Mouse (Mus musculus): ENCODE results near the gene Eci3.
"Not testable (repeated sequence)": the region's sequence is repeated elsewhere in the genome, so short reads cannot be mapped to it uniquely, and the experiment has no call there.

Eci3 gene

DNA sequence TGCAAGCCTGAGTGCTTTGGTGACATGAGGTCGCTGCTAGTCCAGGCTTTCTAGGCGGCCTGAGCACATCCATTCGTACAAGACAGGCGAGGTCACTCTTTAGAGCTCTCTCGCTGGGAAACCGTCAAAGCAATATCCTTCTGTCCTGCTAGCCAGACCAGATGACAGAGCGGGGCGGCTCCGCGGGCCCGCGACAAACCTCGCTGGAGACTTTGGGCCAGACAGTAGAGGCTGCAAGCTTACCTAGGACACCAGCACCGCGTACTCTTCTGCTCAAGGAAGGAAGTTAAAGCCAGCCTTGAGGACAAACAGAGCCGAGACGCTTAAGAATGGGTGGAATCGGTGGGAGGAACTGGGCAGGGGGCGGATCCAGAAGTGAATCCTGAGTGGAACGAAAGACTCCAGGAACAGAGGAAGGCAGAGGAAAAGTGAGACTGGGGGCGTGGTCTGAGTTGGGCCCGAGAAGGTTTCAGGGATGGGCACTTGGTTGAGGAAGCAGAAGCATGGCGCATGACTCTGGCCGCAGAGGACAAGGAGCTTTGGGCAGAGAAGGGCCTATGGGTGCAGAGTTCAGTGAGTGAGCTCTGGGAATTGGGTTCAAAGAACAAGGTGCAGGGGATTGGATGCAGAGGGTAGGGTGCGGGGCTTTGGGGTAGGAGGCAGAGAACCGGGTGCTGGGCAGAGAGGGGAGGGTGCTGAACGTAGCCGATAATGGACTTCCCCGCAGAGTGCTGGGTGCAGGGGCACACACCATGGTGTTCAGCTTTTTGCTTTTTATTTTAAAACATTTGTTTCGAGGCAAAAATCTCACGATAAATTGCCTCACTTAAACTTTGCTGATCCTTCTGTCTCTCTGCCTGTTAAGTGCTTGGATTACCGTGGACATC lies at the start of gene Eci3:
Gene Eci3 (minus strand): TSS at position 300 of the 887 bp plus-strand sequence.
- peak; percentile 12 for DNase-seq (ENCODE audit: low spot score)

DNA sequence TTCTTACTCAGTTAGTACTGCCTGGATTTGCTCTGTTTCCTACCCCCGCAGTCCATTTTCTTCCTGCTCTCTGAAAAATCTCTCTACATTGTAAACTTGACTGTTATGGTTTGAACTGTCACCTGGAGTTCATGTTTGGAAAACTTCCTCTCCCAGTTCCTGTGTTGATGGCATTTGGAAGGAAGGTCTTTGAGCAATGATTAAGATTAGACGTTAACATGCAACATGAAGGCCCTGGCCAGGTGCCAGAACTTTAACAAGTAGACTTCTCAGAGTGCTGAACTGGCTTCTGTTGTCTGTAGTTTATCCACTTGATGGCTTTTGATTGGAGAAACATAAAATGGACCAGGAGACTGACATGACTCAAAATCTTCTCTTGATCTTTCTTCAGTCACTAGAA lies 32.3 kb upstream of the Eci3 start:
- no peak for DNase-seq (ENCODE audit: low spot score)

DNA sequence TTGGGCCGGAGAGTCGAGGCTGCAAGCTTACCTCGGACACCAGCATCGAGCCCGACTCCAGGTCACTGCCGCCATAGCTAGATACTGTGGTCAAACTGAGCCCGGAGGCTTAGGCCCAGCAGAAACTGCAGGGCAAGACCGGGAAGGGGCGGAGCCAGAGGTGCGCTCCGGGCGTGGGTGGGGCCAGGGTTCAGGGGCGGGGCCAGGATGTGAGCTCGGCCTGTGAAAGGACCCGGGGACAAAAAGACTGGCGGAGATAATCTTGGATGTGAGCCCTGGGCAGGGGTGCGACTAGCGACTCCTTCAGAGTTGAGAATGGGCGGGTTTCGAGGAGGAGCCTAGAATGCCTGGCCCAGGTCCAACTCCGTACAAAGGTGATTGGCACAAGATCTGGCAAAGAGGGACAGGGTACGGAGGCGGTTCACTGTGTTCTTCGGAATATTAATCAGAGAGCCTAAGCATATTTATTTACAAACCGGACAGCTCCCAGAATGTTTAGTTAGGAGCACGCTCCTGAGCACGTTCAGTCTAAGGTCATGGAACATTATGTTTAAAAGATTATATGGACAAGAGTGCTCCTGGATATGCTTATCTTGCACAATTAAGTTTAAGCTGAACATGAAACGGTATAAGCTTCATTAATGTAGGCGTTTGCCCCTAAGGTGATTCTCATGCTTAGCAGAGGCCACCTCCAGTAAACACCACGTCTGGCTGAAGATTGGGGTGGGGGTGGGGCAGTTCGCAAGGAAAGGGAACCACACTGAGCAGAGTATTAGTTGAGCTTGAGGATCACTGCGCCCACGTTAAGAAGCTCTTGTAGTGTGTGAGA lies 30.6 kb upstream of the Eci3 start:
- DNase-seq (ENCODE audit: low spot score), result peak; percentile 89

DNA sequence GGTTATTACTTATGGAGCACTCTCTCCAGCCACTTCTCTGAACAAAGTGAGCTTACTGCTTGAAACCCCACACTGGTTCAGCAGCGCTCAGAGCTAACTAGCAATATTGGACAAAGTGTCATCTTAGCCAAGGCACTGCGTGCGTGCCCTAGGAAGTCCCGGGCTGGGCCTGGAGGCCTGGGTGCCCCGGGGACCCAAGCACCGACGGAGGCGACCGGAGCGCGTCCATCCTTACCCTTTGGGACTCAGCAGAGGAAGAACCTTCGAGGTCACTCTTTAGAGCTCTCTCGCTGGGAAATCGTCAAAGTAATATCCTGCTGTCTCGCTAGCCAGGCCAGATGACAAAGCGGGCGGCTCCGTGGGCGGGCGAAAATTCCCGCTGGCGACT lies 30.0 kb upstream of the Eci3 start:
- no peak for DNase-seq (ENCODE audit: low spot score)

DNA sequence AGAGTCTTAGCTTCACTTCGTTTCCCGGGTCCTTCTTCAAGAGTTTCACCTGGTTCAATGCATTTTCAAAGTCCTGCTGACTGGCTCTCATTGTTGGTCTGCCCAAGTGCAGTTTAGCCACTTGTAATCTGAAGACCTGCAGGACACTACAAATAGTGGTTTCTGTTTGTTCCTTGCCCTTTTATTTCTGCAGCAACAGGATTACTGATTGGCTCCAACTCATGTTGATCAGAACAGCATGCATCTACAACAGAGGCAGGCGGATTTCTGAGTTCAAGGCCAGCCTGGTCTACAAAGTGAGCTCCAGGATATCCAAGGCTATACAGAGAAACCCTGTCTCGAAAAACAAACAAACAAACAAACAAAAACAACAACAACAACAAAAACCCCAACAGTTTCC lies 29.5 kb upstream of the Eci3 start:
- DNase-seq (ENCODE audit: low spot score), result no peak

DNA sequence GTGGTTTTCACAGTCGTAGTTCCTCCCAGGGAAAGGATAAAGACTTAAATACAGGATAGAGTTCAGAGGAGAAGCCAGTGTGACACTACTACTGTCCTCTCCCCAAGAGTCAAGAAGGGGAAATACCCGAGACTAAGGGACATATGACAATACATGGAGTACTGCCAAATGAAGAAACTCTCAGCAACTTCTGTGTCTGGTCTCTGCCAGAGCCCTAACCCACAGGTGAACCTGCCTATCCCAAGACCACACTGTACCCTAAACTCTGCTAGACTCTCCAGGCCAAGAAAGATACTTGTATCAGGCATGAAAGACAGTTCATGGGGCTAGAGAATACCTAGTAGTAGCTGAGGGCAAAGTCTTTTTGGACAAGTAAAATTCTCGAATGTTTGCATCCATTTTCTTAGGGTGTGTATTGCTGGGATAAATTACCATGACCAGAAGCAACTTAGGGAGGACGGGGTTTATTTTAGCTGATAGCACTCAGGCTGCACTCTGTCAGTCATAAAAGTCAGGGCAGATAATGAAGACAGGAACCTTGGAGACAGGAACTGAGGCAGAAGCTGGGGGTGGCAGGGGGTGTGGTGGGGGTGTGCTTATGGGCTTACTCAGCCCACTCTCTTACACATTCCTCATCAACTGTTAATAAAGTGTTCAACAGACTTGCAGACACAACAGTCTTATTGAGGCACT lies 28.1 kb upstream of the Eci3 start:
- DNase-seq (ENCODE audit: low spot score), result no peak

DNA sequence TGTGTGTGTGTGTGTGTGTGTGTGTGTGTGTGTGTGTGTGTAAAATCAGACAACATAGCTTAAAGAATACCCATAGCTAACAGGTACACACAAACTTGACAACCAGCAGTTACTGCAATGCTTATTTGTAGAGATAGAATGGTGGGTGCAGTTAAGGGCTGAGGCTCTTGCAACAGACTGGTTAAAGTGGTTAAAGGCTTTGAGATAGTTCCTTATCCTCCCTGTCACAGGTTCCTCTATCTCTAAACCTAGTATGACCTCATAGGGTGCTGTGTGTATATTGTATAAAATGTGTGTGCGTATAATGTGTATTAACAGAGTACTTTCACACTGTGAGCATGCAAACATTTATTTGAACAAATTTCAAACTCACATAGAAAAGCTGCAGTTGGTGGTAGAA lies 19.9 kb upstream of the Eci3 start:
- DNase-seq (ENCODE audit: low spot score), result not testable (repeated sequence)

DNA sequence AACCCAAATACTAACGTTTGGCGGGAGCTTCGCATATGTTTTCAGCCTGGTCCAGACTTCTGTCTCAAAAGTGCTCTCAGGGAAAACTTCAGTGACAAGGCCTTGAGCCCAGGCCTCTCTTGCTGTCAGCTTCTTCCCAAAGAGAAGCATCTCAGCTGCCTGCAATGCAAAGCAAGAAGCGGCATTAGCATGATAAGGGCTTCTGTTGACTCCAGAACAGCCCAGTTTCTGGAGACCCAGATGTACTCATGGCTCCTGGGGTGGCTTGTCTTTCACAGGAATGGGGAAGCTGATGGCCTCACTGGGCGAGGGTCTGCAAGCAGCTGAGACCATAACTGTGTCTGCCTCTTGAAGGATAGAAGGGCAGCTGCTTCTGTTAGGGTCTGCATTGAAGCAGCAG lies 15.0 kb upstream of the Eci3 start:
- not testable (repeated sequence) for DNase-seq (ENCODE audit: low spot score)

DNA sequence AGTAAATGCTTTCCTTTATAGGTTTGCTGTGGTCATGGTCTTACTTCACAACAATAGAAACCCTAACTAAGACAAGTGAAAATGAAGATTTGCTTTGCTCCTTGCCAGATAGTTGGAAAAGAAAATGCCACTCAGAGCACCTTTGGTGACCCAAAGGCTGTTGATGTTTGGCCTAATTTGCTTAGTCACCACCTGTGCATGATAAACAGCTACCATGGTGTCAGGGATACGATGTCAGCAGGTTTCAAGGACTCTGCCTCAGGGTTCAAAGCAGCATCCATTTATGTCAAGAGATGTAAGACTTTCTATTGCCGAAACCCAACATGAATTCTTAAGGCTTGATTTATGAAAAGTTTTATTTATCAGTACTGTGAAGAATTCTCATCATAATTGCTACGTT lies 13.8 kb upstream of the Eci3 start:
- DNase-seq (ENCODE audit: low spot score), result no peak

DNA sequence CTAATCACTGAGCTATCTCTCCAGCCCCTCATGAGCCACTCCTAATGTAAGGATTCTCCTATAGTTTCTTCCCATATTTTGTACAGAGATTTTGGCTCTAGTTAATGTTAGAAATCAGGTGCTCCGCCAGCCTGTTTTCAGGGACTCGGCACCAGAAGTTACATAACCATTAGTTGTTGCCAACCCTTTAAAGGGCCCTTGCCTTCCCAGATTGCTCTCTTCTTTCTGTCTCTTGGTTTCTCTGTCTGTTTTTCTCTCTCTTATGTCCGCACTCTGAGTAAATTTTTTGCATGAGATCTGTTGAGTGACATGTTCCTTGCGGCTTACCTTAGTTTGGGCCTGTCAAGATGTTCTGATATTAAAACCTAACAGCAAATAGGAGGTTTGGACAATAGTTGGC lies 12.5 kb upstream of the Eci3 start:
- DNase-seq (ENCODE audit: low spot score), result no peak

DNA sequence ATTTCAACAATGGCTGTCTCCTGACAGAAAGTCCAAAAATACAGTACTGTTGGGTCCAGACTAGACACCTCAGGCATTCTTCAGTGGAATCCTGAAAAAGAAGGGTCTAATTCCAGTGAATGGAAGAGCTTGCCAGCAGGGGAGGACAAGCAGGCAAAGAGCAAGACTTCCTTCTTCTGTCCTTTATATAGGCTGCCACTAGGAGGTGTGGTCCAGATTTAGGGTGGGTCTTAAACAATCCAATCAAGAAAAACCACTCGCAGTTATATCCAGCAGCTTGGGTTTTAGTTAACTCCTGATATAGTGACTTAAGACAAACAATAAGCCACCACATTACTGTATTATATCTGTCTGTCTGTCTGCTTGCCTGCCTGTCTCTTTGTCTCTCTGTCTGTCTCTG lies 10.2 kb upstream of the Eci3 start:
- DNase-seq (ENCODE audit: low spot score), result no peak

DNA sequence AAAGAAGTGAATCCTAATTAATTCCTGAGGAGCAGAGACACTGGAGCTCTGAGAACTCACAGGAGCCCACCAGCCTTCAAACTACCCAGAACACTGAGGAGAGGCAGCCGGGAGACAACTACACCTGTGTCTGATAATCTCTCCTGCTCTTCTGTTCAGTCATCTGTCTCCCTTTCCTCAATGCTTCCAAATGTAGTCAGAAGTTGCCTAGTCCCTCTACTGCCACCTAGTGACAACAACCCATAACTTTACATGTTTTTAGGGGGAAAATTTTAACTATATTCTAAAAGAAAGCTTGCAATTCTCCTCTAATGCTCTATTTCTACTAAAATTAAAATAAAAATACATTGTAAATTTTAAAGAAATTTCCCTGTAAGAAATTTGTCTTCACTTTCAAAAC lies 9.5 kb upstream of the Eci3 start:
- DNase-seq (ENCODE audit: low spot score), result no peak

DNA sequence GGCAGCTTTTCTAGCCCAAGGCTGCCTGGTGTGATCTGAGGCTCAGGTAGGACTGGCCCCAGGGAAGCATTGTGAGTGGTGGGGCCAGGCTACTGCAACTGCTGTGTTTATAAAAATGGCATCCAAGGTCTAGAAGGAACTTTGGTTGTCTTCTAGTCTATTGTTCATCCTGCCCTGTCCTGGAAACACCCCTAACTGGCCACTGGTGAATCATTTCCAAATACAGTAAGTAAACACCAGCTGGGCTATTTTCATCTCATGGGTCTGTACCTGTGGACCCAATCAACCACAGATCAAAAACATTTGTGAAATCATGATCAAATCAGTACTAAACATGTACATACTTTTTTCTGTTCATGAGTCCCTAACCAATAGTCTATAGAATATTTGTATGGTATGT lies 8.8 kb upstream of the Eci3 start:
- DNase-seq (ENCODE audit: low spot score), result not testable (repeated sequence)

DNA sequence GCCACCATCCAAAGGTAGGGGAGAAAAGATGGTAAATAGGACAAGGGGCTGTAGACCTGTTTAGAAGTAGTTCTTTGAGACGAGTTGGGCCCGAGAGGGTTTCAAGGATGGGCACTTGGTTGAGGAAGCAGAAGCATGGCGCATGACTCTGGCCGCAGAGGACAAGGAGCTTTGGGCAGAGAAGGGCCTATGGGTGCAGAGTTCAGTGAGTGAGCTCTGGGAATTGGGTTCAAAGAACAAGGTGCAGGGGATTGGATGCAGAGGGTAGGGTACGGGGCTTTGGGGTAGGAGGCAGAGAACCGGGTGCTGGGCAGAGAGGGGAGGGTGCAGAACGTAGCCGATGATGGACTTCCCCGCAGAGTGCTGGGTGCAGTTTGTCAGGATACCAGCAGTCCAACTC lies 2.0 kb upstream of the Eci3 start:
- not testable (repeated sequence) for DNase-seq (ENCODE audit: low spot score)

DNA sequence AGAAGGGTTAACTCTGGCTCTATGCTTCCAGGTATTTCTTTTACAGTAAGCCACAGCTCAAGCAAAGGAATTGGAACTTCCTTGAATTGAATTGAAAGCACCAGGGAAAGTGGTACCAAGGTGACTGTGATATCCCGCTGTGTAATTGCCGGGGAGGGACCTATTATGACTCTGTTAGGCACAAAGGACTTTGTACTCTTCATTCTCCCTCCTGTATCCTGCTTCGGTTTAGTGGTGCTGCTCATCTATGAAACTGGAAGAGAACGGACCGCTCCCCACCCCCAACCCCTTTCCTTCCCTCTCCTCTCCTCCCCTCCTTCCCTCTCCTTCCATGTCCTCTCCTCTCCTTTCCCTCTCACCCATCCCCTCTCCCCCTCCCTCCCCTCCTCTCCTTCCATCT lies 1.3 kb upstream of the Eci3 start:
- DNase-seq (ENCODE audit: low spot score), result no peak

DNA sequence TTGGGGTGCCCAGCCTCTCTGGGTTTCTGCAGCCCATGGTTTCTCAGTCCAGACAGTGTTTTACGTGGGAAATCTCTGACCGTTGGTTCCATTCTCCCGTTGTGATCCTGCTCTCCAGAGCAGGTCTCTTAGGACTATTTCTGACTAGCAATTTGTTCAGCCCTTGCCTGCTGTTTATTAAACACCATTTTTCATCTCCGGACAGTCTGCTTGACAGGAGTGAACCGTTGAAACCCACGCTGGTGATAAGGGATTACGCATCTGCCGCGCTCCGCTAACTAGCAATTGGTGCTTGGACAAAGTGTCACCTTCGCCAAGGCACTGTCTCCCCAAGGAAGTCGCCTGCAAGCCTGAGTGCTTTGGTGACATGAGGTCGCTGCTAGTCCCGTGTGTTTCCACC lies 809 bp upstream of the Eci3 start:
- DNase-seq (ENCODE audit: low spot score), result no peak

DNA sequence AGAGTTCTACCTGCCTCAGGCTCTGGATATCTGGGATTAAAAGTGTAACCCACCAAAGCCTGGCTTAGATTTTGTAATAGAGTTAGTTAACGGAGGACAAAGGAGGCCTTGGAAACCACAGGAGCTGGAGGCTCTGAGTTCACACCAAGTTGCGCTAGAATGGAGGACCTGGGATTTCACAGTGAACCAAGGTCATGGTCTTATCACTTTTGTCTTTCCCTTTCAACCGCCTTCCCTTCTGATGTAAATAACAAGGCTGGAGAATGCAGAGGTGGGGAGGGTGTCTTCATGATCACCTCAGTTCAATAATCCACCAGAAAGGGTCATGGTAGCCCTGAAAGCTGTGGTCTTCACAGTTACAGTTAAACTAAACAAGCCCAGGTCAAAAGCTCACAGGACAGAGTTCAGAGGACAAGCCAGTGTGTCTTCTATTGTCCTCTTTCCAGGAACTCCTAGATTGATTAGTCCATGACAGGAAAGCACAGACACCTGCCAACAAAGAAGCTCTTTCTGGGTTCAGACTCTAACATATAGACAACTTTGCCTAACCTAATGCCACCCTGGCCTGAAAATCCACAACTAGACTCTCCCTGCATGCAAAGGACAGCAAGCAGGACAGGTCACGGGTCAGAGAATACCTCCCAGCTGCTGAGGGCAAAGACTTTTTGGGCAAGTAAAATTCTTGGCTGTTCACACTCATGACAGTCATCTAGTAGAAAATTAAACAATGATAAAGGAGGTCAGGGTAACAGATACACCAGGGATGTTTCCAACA lies 2.4 kb downstream of the Eci3 start:
- no peak for DNase-seq (ENCODE audit: low spot score)

DNA sequence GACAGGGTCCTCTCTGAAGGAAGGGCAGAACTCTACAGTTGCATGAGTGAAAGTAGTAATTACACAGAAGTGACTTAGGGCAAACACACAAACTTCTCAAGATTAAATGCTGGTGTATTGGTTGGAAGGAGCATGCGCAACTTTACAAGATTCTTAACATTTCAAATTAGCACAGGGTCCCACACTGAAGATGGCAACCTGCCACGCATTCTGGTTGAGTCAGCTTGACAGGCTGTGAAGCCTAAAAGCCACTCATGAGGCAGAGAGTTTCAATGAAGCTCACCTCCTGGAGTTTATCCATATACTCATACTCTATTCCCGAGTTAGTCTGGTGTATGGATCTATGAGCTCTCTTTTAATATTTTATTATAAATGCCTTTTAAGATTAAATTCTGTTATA lies 5.5 kb downstream of the Eci3 start:
- not testable (repeated sequence) for DNase-seq (ENCODE audit: low spot score)

DNA sequence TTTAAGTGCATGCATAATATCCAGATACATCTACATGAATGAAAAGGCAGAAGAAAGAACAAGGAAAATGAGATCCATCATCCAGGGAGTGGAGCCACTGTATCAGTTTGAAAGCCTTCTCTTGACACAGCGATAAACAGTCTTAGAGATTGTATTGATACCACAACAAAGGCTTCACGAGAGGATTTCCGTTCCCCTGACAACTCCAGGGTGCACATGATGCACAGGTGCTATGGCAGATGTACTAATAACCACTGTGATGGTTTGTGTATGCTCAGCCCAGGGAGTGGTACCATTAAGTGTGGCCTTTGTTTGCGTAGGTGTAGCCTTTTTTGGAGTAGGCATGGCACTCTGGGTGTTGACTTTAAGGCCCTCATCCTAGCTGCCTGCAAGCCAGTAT lies 6.7 kb downstream of the Eci3 start:
- no peak for DNase-seq (ENCODE audit: low spot score)

DNA sequence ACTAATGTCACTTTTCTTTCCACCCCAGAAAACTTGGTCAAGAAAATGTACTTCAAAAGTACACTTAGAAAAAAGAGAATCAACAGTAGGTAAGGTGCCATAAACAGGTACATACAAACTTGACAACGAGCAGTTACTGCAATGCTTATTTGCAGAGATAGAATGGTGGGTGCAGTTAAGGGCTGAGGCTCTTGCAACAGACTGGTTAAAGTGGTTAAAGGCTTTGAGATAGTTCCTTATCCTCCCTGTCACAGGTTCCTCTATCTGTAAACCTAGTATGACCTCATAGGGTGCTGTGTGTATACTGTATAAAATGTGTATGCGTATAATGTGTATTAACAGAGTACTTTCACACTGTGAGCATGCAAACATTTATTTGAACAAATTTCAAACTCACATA lies 12.2 kb downstream of the Eci3 start:
- DNase-seq (ENCODE audit: low spot score), result not testable (repeated sequence)

DNA sequence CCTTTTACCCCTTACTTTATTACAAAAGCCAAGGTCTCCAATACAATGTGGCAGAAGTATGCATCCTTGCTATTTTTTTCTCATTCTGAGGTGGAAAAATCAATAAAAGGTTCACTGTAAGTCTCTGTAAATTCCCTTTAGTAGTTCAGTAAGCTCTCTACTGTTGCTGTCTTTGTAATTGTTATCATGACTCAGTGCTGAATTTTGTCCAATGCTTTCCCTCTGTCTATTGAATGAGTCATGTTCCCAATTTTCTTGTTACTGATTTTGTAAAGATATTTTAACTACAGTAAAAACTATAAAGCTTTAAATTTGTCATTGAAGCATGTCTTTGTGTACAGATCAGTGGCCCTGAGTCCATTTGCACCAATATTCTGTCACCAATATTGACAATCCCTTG lies 21.2 kb downstream of the Eci3 start:
- DNase-seq (ENCODE audit: low spot score), result no peak
